Mouse (Mus musculus) thymus, postnatal 4 days (tissue): Measurements from ENCODE around the gene Rad51b.

Source experiments
- DNase-seq: peaks from one replicate; pipeline ENCODE4 v3.0.0; 2021

Rad51b gene

DNA sequence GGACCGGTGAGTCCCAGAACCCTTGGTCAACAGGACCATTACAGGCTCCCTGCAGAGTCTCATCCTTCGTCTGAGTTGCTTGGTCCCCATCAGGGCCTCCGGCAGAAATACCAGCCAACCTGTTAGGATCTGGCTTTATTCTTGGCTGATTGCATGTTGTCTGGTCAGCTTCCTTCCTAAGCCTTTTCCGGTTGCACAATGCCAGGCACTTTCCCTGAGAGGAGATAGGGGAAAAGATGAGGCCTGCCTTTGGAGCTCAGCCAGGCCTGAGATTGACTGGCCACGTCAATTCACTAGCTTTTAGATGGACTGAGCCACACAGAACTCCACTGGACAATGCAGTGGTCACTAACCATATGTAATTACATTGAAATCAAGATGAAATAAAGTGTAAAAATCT lies 552.9 kb downstream of the Rad51b start:
- DNase-seq = no peak

DNA sequence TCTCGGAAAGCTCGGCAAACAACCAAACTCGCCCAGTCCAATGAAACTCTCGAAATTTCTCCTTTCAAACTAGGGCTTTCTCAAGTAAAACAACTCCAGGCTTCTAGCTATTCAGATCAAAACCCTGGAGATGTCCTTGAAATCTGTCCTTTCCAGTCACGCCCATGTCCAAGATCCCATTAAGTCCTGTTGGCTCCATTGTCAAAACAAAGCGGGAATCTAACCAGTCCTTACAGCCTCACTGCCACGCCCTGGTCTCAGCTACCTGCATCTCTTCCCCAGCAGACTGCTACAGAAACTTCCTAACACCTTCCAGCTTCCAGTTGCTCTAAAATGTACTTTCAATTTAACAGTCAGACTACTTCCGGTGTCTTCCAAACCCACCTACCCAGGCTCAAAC lies 554.8 kb downstream of the Rad51b start:
- DNase-seq = peak; percentile 0

DNA sequence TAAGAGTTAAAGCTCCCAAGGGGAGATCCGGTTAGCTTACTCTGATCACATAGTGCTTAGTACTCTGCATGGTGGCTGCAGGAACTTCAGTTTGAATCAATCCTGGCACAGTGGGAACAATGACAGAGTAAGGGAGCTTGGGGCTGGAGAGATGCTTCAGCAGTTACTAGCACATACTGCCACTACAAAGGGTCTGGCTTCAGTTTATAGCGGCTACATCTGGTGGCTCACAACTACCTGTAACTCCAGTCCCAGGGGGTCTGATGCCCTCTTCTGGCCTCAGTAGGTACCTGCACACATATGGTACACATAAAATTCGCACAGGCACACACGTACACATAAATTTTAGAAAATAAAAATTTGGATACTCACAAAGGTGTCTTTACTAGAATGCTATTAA lies 555.5 kb downstream of the Rad51b start:
- peak; percentile 4 for DNase-seq

DNA sequence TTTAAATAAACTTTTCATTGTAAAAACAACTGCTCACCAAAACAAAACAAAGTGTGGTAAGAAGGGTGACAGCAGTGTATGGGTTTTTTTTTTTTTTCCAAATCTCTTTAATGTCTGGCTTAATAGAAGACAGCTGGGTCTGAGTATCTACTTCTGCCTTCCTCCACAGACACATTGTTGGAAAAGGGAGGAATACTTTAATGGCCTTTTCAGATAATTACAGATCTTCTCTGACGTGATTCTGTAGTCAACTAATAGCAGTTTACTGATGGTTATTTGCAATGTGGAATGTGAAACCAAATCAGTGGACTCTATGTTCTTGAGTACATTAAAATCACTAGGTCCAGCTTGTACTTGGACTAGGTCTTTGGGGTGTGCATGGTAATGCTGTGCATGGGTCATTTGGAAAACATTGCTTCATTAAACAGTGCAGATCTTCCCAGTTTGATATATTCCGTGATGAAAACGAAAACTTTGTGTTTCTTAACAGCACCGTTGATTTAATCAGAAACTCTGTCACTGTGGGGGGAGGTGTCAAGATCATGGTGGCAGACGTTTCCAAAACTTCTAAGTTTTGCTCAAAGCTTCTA lies 556.9 kb downstream of the Rad51b start:
- DNase-seq = no peak

DNA sequence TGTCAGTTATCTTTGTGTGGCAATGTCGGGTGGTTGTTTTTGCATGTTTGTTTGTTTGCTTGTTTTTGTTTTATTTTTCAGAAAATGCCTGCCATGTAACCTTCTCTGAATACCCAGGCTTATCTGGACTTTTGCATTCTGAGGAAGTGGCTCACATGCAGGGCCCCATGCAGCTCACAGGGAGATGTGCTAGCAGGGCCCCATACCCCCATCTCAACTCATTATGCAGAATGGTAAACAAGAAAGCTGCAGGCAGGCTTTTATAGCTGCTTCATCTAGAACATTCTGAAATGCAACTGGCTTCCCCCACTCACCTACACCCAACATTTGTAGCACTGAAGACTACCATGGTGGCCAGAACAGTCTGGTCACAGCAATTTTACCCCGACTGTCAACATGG lies 557.4 kb downstream of the Rad51b start:
- no peak for DNase-seq

DNA sequence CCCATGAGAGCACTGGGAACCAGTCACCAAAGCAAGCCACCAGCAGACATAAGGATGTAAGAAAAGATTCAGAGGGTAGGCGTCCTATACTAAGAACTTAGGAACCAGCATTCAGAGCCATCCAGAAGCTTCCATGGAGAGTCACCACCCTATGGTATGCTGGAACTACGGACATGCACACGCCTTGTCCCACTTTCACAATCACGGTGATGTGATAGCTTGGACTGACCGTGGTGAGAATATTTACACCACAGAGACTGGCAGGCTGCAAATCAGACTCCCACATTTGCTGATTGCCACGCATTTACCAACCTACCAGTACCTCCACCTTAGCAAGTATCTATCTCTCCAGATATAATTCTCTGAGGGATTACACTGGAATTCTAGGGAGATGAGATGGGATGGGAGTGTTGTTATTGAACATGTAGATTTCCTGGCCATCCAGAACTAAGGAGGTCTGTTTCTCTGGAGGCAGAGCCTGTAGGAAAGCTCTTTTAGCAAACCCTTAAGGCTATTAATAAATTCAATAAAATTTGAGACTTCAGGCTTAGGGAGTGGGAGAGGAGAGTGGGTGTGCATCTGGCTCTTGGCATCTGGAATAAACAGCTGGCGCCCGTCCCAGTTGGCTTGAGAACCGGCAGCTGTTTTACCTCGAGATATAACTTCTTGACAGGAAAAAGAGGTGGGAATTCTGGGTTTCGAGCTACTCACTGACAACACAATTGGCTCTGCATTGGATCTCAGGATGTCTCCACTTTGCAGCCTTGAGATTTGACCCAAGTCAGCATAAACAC lies 559.2 kb downstream of the Rad51b start:
- no peak for DNase-seq

DNA sequence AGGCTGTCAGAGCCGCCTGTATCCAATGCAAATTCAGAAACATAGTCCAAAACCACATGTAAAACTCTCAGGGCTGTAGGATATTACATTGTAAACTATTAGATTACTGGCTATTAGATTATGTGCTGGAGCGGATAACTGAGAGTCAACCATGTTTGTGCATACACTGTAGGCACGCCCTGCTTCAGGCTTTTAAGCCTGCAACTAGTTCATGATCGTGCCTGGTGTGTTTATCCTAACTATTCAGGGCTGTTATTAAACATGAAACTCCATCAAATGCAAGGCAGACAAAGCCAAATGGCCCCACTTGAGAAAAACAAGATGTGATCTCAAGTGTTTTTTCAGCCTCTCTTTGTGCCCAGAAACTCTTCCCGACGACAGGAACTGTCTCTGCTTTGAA lies 560.6 kb downstream of the Rad51b start:
- DNase-seq = no peak

DNA sequence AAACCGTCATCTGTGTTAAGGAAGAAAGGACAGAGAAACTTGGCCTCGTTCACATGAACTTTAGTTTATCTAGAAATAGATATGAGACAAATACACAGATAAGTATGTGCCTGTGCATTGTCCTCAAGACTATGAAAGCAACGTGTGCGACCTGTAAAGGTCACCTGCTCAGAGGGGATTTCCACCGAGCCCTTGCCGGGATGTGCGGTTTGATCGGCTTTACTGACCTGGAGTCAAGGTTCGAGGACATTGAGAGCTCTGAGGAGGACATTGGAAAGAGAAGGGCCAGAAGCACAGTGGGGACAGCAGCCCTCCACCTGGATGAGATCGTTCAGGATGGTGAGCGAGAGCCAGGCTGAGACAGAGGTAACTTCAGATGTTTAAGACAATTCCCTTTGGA lies 561.3 kb downstream of the Rad51b start:
- DNase-seq = no peak

DNA sequence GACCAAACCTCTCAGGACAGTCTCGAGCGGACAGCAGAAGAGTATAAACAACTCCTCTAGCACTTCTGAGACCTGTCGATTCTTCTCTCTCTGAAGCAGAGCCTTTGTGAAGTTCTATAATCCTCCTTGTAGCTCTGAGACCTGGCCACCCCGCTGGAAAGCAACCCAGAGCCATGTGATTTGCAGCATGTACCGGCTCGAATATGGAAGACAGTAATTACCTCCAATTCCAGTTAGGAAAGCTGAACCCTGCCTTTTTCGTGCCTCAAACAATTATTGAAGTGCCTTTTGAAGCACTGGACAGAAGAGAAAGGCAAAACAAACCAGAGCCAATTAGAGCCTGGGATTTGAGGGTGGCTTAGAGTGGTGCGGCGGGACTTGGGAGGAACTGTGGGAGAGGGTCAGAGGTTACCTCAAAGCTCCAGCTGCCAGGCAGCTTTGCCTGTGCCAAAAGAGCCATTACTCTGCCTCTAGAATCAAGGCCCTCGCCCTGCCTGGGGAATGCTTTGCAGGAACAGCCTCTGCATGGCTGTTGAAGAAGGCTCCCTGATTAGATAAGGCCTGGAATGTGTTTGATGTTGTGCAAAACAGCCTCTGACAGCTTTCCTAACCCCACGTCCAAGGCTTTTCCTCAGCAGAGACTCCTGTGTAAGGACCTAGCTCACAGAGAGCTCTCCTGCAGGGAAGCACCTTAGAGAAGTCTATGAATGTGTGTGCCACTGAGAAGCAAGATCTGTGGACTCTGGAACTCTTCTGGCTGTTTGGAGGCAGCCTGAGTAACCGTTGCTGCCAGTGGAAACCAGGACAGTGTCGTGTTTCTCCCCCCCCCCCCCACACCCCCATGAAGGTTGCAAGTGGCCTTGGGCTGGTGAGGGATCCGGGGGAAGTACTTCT lies 562.5 kb downstream of the Rad51b start:
- DNase-seq = peak; percentile 3

DNA sequence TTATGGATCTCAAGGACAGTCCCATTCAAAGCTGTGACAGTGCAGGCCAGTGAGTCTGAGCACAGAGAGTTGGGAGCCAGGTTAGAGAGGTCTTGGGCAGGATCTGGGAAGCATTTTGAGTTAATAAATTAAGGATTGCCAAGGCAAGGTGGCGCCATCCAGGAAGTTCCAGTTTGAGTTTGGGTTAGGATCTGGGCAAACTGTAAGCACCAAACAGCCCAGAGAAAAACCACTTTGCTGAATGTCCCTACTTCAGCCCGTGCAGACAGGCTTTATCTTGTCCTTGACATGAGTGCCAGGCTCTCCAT lies 563.1 kb downstream of the Rad51b start:
- DNase-seq = peak; percentile 1
